Mouse (Mus musculus) erythroblast, embryonic 14.5 days (primary cell): ENCODE data around the gene Zfp729a. TPM values are rescaled to one million over a fixed set of nuclear protein-coding genes. Genes with fewer than 3 reads are reported as not detected.
"Not testable (repeated sequence)": the region's sequence is repeated elsewhere in the genome, so short reads cannot be mapped to it uniquely, and the experiment has no call there.

Source experiments
- H3K27me3 ChIP-seq: 2 replicates; pipeline ENCODE4 v1.6.1; 2012; ENCODE audit warnings: inconsistent platforms; ENCODE audit not compliant: control insufficient read depth
- H3K36me3 ChIP-seq: 2 replicates; pipeline ENCODE4 v1.6.1; 2012; ENCODE audit warnings: mild to moderate bottlenecking, inconsistent platforms; ENCODE audit not compliant: control insufficient read depth
- H3K4me1 ChIP-seq: 2 replicates; pipeline ENCODE4 v1.6.1; 2012; ENCODE audit warnings: inconsistent platforms; ENCODE audit not compliant: control insufficient read depth
- H3K4me3 ChIP-seq: replicated peaks from 2 replicates; pipeline ENCODE3; 2012; ENCODE audit warnings: moderate library complexity, mild to moderate bottlenecking, inconsistent platforms
- H3K9me3 ChIP-seq: 2 replicates; pipeline ENCODE4 v1.6.1; 2012; ENCODE audit warnings: low read length, inconsistent platforms, mixed read lengths; ENCODE audit not compliant: control insufficient read depth
- GATA1 ChIP-seq: IDR thresholded peaks from 2 replicates; pipeline ENCODE4 v1.6.1; 2012; ENCODE audit warnings: low read length, inconsistent platforms, mixed read lengths
- TAL1 ChIP-seq: IDR thresholded peaks from 3 replicates; pipeline ENCODE4 v1.6.1; 2012; ENCODE audit warnings: low read length, inconsistent platforms, mixed read lengths
- polyA plus RNA-seq: library from polyadenylated mRNA; stranded (reverse); fragments of >175 nt; gene quantifications from 2 replicates; pipeline ENCODE4 v1.2.3, GENCODE M21; 2012

The Zfp729a gene
- under 0.01 and 0.01 TPM in 2 replicates for polyA plus RNA-seq

GRCm38 (mm10) chr13:67637294-67638007 lies at the start of gene Zfp729a, which contains the start of gene Gm49345:
TSS of gene Zfp729a (minus strand) at chr13:67637791.
TSS of gene Gm49345 (minus strand) at chr13:67637769.
- H3K9me3 ChIP-seq = no peaks in the 10 kb centered on the region
- H3K4me3 ChIP-seq = peak within 1 kb of the TSS; percentile 71
- TF ChIP-seq TAL1 (no peak), GATA1 (no peak)

GRCm38 (mm10) chr13:67686971-67687370 lies 49.4 kb upstream of the Zfp729a start, which contains the start of gene Zfp738:
TSS of gene Zfp738 (minus strand) at chr13:67687071.
- H3K27me3 ChIP-seq = no peaks in the 10 kb centered on the region
- no peak within 1 kb of the TSS for H3K4me3 ChIP-seq
- TF ChIP-seq GATA1 (no peak), TAL1 (no peak)

More at GRCm38 (mm10) chr13:67637294-67638007, at the start of gene Zfp729a, which contains the start of gene Gm49345:
- Histone ChIP-seq H3K36me3 (no peaks in the 10 kb centered on the region), H3K4me1 (peaks cover 8% of the 10 kb centered on the region), H3K27me3 (no peaks in the 10 kb centered on the region)

GRCm38 (mm10) chr13:67683841-67684240 lies 46.2 kb upstream of the Zfp729a start:
- H3K27me3 ChIP-seq, H3K36me3 ChIP-seq, H3K9me3 ChIP-seq: not testable (repeated sequence)
- H3K4me1 ChIP-seq = peaks cover 10% of the 10 kb centered on the region
- H3K4me3 ChIP-seq = peak overlapping the region; percentile 64

More at GRCm38 (mm10) chr13:67686971-67687370, 49.4 kb upstream of the Zfp729a start, which contains the start of gene Zfp738:
- H3K9me3 ChIP-seq = no peaks in the 10 kb centered on the region
- peaks cover 10% of the 10 kb centered on the region for H3K4me1 ChIP-seq
- no peaks in the 10 kb centered on the region for H3K36me3 ChIP-seq

- not testable (repeated sequence) for H3K9me3 ChIP-seq, H3K27me3 ChIP-seq, H3K36me3 ChIP-seq
- H3K4me1 ChIP-seq = peaks cover 10% of the 10 kb centered on the region
- H3K4me3 ChIP-seq = peak overlapping the region; percentile 64
These were observed 45.6 kb upstream of the Zfp729a start for GRCm38 (mm10) chr13:67682959-67683735.

- Histone ChIP-seq H3K4me1 (no peaks in the 10 kb centered on the region), H3K36me3 (peaks cover 2% of the 10 kb centered on the region), H3K9me3 (no peaks in the 10 kb centered on the region), H3K4me3 (no peak overlapping the region), H3K27me3 (no peaks in the 10 kb centered on the region)
- TF ChIP-seq TAL1 (no peak), GATA1 (no peak)
These were observed 37.3 kb upstream of the Zfp729a start for GRCm38 (mm10) chr13:67674902-67675301.

GRCm38 (mm10) chr13:67652496-67652895 lies 14.9 kb upstream of the Zfp729a start:
- Histone ChIP-seq H3K36me3 (no peaks in the 10 kb centered on the region), H3K4me1 (no peaks in the 10 kb centered on the region), H3K4me3 (no peak overlapping the region), H3K27me3 (no peaks in the 10 kb centered on the region), H3K9me3 (no peaks in the 10 kb centered on the region)
- TF ChIP-seq TAL1 = no peak
- no peak for TF ChIP-seq GATA1

GRCm38 (mm10) chr13:67610108-67610507 lies 27.5 kb downstream of the Zfp729a start:
- TF ChIP-seq TAL1 (no peak), GATA1 (no peak)
- Histone ChIP-seq H3K4me1 (no peaks in the 10 kb centered on the region), H3K9me3 (peaks cover 6% of the 10 kb centered on the region), H3K36me3 (no peaks in the 10 kb centered on the region), H3K4me3 (peak overlapping the region; percentile 49), H3K27me3 (no peaks in the 10 kb centered on the region)

- TF ChIP-seq GATA1 (no peak), TAL1 (no peak)
- H3K4me1 ChIP-seq = no peaks in the 10 kb centered on the region
- H3K27me3 ChIP-seq = no peaks in the 10 kb centered on the region
- peaks cover 6% of the 10 kb centered on the region for H3K9me3 ChIP-seq
- H3K4me3 ChIP-seq = peak within 1 kb of the TSS; percentile 60
- H3K36me3 ChIP-seq = no peaks in the 10 kb centered on the region
These were observed 28.3 kb downstream of the Zfp729a start, which contains the start of gene Zfp729b for GRCm38 (mm10) chr13:67609066-67609876. TSS of gene Zfp729b (minus strand) at chr13:67609707.
